Comparison of ENCODE assay signal across 11 mouse cellular contexts in the genomic region with DNA sequence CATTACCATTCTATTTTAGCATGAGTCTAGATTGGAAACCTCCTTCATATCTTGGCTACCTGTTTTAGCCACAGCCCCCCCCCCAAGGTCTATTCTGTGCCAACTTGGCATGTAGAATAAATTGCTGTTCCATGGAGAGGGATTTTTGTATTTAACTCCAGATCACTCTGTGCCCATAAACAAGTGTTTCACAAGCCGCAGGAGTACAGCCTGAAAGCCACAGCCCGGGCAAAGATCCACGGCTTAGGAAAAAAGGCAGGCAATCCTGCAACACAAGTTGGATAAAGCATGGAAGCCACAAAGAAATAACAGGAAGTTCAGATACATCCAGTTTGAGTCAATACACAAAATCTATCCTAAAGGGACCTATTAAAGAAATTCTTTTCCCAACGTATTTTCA. TPM values are rescaled to one million over a fixed set of nuclear protein-coding genes. Genes with fewer than 3 reads are reported as not detected.
DNase-seq lines count a peak whose midpoint lies in the region; TF ChIP-seq lines count a peak whose summit lies in the region.
"Had no signal": no experiment of that assay in that cellular context is flagged by ENCODE, and none has a peak within 500 bp of the region (broad histone marks: within the 10 kb centered on the region; RNA-seq: fewer than 3 reads in every experiment).

No protein-coding gene starts in this region.

- H3K27me3 ChIP-seq in cerebellum, adult 2 months (ENCODE audit: control insufficient read depth, insufficient read depth, low read length): no peaks in the 10 kb centered on the region
- H3K27me3 ChIP-seq in myocyte (ENCODE audit: control insufficient read depth, insufficient read depth, insufficient read length): no peaks in the 10 kb centered on the region
- H3K27me3 ChIP-seq: Patski had no signal

- peaks cover 3% of the 10 kb centered on the region for H3K79me2 ChIP-seq in myocyte (ENCODE audit: control insufficient read depth, insufficient read depth)

- TF ChIP-seq CTCF in cerebellum, adult 2 months (IDR thresholded peaks at IDR 0.05; ENCODE audit: borderline replicate concordance, insufficient read depth, low read depth, low read length): no peak

- peak; percentile 35 to 53 for DNase-seq in cerebellum, adult 2 months
- no peak for DNase-seq in cerebellum, postnatal 4 days (ENCODE audit: low spot score in 2 of 2)
- peak; percentile 5 for DNase-seq in ovary, adult 18-20 months (ENCODE audit: low spot score)
- no peak for DNase-seq in ovary, postnatal 36 days (ENCODE audit: low spot score)
- peak; percentile 38 for DNase-seq in gastrocnemius, postnatal 10 days
- no peak for DNase-seq in thymus, adult 18-20 months
- no peak for DNase-seq in right cerebral cortex, adult 18-20 months
- DNase-seq: kidney, adult 18-20 months; right cerebral cortex, postnatal 14 days had no signal

- no peak overlapping the region for H3K4me2 ChIP-seq in myocyte (ENCODE audit: low read depth)

- no peaks in the 10 kb centered on the region for H3K36me3 ChIP-seq in myocyte (ENCODE audit: control insufficient read depth, insufficient read depth)

- WGBS in cerebellum, adult 2 months: 28% methylated on average over 4 of the region's 4 CpGs

- peaks cover 8% of the 10 kb centered on the region for H3K4me1 ChIP-seq in cerebellum, adult 2 months (ENCODE audit: control insufficient read depth, insufficient read depth, low read length)

- H3K27ac ChIP-seq in cerebellum, adult 2 months (ENCODE audit: insufficient read depth, low read length): no peak overlapping the region

- no peak overlapping the region for H3K4me3 ChIP-seq in cerebellum, adult 2 months (replicated peaks; ENCODE audit: insufficient read depth, low read depth, low read length)
- H3K4me3 ChIP-seq in myocyte: no peak overlapping the region

- no peak for TF ChIP-seq POLR2A in cerebellum, adult 2 months (IDR thresholded peaks at IDR 0.05; ENCODE audit: borderline replicate concordance, insufficient read depth, low read length)
- TF ChIP-seq POLR2A in myocyte (IDR thresholded peaks at IDR 0.05; ENCODE audit: insufficient read length, low read depth): no peak

- H3ac ChIP-seq in myocyte (ENCODE audit: control insufficient read depth, insufficient read length): no peak overlapping the region

TF ChIP-seq in myocyte, 11 proteins besides CTCF, POLR2A, EP300 and RAD21:
- TF ChIP-seq MYOG (IDR thresholded peaks at IDR 0.05; ENCODE audit: control insufficient read depth in 1 of 3, insufficient read depth in 1 of 3, insufficient read length in 2 of 3, low read depth in 2 of 3) (no peak), TCF12 (IDR thresholded peaks at IDR 0.05; ENCODE audit: insufficient read depth, poor library complexity, severe bottlenecking) (no peak), SRF (IDR thresholded peaks at IDR 0.05; ENCODE audit: control insufficient read depth, insufficient read length, low read depth) (no peak), CEBPB (IDR thresholded peaks at IDR 0.05; ENCODE audit: insufficient read depth, poor library complexity, severe bottlenecking) (peak; percentile 66; the same call in 1 of the 2 replicates), MYOD1 (IDR thresholded peaks at IDR 0.05; ENCODE audit: control insufficient read depth in 1 of 3, insufficient read length in 2 of 3, low read depth in 2 of 3) (no peak), E2F4 (IDR thresholded peaks at IDR 0.05; ENCODE audit: insufficient read depth) (no peak), REST (IDR thresholded peaks at IDR 0.05; ENCODE audit: insufficient read depth, insufficient read length) (no peak), USF1 (IDR thresholded peaks at IDR 0.05; ENCODE audit: low read depth) (no peak)
TF ChIP-seq in myocyte: peak in this region for 1.

RNA-seq across cellular contexts. Expression of a gene that starts 42.2 kb away (rescaled TPM):
- polyA plus RNA-seq in cerebellum, adult 2 months (2012; rRNA removed): 22.2 and 23.8 TPM in 2 replicates
- 100 to 1,000 TPM; 199 to 221 TPM for total RNA-seq in gastrocnemius, postnatal 10 days (2021)
- 4.4 TPM for polyA plus RNA-seq in myocyte (2012; fragmentation: generic; extraction: Trizol)

RNA-seq across cellular contexts. Expression of a gene that starts 48.8 kb away (rescaled TPM):
- polyA plus RNA-seq in cerebellum, adult 2 months (2012; rRNA removed): 2.7 and 3.5 TPM in 2 replicates
- 1 to 10 TPM; 7.2 to 8.8 TPM for total RNA-seq in gastrocnemius, postnatal 10 days (2021)
- polyA plus RNA-seq in myocyte (2012; fragmentation: generic; extraction: Trizol): 4.0 TPM

Comparison
In these comparisons a context has a peak if more than half of its experiments do, and no peak if none do; other contexts are left out.
1. DNase-seq: peak in cerebellum, adult 2 months (2 of 2), ovary, adult 18-20 months (single experiment) and gastrocnemius, postnatal 10 days (single experiment); none in cerebellum, postnatal 4 days (0 of 2), ovary, postnatal 36 days (single experiment), thymus, adult 18-20 months (0 of 2) and right cerebral cortex, adult 18-20 months (single experiment).